Mouse (Mus musculus): ENCODE data around the gene Uhrf1bp1.
"Not testable (repeated sequence)": the region's sequence is repeated elsewhere in the genome, so short reads cannot be mapped to it uniquely, and the experiment has no call there.

Gene Uhrf1bp1
- long read RNA-seq, experiment 1, partial matches to known transcripts = 0 of 5 reads
- long read RNA-seq, experiment 1, other reads (novel, unspliced or antisense) = 5 of 5 reads
- long read RNA-seq, experiment 2, partial matches to known transcripts = 0 of 1 reads
- long read RNA-seq, experiment 2, other reads (novel, unspliced or antisense) = 1 of 1 reads

DNA sequence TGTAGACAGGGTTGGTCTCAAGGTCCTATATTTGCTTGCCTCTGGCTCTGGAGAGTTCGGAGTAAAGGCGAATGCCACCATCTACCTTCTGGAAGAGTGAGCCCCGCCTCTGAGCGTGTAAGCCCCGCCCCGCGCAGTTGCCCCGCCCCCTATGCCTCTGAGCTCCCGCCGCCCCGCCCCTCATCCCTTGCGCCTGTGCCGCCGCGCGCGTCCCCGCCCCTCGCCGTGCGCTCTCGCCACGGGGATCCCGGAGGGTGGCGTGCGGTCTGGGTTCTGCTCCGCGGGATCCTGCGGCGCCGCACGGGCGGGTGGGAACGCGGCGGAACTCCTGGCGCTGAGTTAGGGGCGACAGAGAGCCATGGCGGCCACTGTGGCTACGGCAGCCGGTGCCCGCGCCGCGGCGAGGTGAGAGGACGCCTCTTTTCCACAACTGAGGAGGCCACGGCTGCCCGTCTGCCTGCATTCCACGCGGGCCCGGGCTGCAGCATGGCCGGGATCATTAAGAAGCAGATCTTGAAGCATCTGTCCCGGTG is at the start of gene Uhrf1bp1:
Gene Uhrf1bp1, plus strand, starts transcription at position 177 of the 533 bp plus-strand sequence.
- intact Hi-C loops (cut with DNase I) = loop anchor here (5.0 kb wide), 1 partner anchor 41 kb away; no protein-coding TSS in a partner anchor

DNA sequence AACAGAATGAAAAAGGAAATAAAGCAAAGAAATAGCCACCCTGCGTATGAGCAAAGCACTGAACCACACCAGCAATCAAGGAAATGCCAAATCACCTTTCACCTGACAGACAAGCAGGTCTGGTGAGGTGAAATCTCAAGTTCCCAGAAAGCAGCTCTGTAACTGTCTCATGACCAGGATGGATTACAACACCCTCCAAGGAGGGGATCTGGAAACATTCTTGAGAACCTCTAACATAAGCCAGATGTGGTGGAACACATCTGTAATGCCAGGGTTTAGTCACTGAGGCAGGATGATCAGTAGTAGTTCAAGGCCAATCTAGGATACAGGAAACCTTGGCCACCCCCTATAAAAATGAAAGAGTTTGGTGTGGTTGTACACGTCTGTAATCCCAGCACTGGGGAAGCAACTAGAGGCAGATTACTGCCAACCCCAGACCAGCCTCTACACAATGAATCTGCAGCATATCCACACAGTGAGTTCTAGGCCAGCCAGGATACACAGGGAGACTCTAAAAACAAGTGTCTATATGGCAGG is 48.6 kb upstream of the Uhrf1bp1 start:
- intact Hi-C loops (cut with DNase I) = no loop called here

GRCm38 (mm10) chr17:27810569-27811331 is 45.5 kb upstream of the Uhrf1bp1 start:
- intact Hi-C loops (cut with DNase I) = no loop called here

GRCm38 (mm10) chr17:27811980-27812379 is 44.3 kb upstream of the Uhrf1bp1 start:
- intact Hi-C loops (cut with DNase I) = no loop called here

- intact Hi-C loops (cut with DNase I) = no loop called here
Observed at GRCm38 (mm10) chr17:27814606-27815005, 41.6 kb upstream of the Uhrf1bp1 start.

DNA sequence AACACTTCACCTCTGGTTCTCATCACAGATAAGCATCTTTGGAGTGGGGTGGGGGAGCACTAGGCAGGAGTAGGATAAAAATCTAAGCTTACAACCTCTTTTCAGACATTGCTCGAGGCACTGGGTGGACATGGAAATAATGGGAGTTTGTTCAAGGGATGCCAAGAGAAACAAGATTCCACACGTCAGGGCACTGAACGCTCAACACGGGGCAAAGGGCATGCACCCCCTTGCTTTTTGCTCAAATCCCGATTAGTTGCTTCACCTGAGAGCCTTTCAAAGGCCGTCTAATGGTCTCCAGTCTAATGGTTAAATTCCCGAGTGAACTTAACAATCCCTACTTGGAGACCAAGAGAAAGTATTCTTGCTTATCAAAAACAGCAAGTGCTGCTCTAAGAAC is 37.2 kb upstream of the Uhrf1bp1 start:
- intact Hi-C loops (cut with DNase I) = no loop called here

DNA sequence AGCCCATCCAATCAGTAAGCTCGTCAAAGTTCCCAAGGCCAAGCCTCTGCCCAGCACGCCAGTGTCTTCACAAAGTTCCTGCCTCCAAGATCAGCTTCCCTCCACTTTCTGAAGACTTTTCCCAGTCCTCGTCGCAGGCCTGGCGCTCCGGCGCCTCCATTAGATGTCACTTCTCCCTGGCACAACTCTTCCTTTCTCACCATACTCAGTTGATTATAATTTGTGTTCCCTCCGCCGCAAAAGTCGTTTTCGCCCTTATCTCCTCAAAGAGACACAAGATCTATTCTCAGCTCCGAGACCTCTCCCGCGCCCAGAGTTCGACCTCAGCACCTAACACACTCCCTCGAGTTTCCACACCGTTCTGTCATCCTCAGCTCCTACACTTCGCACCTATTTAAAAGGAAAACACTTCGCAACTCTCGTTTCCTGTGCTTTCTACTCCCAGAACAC is 36.7 kb upstream of the Uhrf1bp1 start:
- intact Hi-C loops (cut with DNase I) = no loop called here

GRCm38 (mm10) chr17:27819971-27820567 is 36.2 kb upstream of the Uhrf1bp1 start:
- intact Hi-C loops (cut with DNase I) = no loop called here

DNA sequence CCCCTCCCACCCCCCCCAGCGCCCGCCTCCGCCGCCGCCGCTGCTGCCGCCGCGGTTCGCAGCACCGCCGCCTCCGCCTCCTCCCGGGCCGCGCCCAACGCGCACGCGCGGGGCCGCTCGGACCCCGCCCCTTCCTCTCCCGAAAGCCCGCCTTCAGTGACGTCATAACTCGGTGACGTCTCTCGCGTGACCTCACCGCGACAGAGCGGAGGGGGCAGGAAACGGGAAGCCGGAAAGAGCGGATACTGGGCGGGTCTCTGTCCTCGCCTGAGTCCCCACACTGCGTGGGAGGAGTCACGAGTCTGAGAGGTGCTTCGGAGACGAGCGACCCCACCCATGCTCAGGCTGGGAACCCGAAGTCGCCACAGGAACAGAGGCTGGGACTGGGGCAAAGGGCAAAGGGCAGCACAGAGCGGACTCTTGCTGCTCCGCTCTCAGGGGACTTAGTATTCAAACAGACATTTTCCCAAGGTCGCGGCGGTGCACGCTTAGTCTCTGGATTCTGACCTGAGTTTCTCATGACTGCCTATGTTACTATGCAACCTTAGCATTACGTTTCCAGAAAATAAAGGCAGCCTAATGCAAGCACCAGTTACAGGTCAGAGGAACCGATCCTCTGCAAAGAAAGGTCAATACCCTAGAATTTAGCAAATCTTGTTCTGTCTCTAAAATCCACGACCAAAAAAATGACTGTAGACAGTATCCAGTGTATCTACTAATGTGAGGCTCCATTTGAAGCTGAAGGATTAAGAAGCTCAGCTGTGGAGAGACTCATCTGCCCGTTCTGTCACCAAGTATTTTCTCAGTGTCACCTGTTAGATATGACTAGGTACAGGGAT is 35.5 kb upstream of the Uhrf1bp1 start, which contains the start of gene D17Wsu92e:
Gene D17Wsu92e, minus strand, starts transcription at position 81 of the 839 bp plus-strand sequence.
- intact Hi-C loops (cut with DNase I) = no loop called here

DNA sequence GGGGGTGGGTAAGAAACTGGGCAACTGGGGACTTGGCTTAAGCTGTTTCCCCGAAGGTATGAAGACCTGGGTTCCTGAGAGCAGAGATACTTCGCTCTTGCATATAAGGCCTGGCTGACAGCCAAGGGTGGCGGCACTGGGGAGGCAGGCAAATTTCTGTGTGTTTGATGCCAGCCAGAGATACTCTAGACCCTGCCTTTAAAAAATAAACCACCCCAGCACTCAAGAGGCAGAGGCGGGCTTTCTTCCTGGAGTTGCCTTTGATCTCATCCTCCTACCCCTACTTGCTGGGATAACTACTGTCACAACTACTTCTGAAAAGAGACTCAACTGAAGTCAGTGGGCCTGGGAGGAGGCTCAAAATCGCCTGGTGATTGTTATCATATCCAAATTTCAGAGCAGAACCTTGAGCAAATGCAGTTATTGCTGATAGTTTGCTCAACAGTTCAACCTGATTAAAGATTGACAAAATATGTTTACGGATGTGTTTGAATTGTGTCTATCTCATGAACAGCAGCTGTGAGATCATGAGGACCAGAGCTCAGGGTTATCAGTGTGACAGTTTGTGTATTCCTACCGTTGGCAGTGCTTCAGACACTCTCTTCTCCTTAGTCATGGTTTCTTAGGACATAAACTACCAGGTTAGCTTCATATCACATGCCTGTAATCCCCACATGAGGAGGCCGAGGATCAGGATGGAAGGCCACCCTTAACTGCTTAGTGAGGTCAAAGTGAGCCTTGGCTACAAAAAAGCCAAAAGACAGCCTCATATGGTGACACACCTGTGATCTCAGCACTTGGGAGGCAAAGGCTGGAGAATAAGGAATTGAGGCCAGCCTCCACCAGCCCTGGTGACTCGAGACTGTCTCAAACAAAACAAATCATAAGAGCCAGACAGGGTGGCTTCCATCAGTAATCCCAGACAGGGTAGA is 34.6 kb upstream of the Uhrf1bp1 start:
- intact Hi-C loops (cut with DNase I) = no loop called here

DNA sequence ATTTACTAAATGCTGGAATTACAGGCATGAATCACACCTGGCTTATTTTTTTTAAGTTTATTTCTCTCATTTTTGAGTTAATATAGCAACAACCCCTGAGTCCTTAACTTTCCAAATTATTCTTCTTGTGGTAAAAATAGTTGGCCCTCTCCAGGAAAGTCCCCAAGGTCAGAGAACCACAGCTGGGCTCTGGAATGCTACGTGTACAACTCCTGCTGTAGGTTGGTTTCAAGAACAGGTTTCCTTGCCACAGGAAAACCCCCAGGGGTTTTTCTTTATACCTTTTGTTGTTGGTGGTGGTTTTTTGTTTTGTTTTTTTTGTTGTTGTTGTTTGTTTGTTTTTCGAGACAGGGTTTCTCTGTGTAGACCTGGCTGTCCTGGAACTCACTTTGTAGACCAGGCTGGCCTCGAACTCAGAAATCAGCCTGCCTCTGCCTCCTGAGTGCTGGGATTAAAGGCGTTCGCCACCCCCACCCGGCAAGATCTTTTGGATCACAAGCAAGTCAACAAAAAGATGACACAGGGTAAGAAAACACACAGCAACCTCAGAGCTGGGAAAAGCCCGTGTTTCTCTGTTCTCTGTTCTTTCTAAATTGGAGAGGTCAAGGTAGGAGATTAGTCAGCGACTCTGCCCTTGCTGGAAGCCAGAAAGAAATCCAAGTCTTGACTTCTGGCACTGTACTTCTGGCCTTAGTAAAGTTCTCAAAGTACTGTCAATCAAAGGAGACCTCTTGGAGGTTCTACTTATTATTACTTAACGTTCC is 32.9 kb upstream of the Uhrf1bp1 start:
- intact Hi-C loops (cut with DNase I) = no loop called here

DNA sequence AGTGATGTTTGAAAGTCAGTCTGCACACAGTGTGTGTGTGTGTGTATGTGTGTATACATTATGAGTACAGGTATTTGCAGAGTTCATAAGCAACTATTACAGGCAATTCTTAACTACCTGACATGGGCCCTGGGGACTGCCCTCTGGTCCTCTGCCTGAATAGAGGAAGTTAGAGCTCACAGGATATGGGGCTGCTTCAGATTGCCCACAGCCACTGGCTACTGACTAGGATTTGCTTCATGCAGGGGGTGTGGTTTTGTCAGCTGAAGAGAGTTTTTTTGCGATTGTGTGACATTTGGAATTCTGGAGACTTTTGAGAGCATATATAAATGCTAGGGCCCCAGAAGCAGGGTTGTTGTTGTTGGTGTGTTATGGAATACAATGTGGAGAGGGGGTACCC is 31.3 kb upstream of the Uhrf1bp1 start:
- intact Hi-C loops (cut with DNase I) = no loop called here

DNA sequence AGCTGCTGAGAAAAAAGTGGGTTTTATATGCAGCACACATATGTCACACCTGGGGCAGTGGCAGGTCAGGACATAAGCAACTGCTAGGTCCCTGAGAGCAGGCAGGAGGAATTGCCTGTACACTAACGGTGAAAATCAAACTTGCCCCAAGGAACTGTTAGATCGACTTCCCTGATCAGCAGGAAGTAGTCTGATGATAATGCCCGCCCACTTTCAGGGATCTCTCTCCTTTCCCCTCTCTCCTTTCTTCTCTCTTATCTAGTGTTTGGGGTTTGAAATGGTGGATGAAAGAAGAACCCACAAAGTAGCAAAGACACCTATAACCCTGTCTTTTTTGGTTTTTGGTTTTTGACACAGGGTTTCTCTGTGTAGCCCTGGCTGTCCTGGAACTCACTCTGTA is 30.7 kb upstream of the Uhrf1bp1 start:
- intact Hi-C loops (cut with DNase I) = no loop called here

DNA sequence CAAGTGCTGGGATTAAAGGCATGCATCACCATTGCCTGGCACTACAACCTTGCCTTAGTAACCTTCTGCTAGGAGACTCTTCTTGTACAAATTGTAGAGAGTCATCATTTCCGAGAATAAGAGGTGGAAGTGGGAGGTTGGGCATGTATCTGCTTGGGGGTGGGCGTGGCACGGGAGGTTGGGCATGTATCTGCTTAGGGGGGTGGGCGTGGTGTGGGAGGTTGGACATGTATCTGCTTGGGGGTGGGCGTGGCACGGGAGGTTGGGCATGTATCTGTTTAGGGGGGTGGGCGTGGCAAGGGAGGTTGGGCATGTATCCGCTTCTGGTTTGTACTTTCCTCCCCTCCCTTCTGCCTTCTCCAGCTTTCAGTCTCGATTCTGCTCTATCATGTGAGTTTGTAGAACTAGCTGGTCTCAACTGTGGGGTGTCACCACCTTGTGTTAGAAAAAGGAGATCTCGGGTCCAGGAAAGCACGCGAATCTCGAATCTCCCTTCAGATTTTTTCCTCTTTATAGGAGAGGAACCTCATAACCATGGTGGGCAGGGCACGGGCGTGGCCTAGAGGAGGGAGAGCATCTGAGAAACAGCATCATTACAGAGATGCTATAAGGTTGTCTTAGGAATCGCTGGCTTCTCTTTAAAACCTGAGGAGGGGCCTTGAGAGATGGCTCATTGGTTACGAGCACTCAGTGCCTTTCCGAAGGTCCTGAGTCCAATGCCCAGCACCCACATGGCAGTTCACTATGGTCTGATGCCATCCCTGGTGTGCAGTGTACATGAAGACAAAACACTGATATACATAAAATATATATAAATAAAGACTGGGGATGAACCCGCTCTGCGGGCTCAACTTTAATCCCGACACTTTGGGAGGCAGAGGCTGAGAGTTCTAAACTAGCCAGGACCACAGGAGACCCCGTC is 30.0 kb upstream of the Uhrf1bp1 start:
- intact Hi-C loops (cut with DNase I) = no loop called here

- intact Hi-C loops (cut with DNase I) = no loop called here
Observed at GRCm38 (mm10) chr17:27826908-27827383, 29.3 kb upstream of the Uhrf1bp1 start.

DNA sequence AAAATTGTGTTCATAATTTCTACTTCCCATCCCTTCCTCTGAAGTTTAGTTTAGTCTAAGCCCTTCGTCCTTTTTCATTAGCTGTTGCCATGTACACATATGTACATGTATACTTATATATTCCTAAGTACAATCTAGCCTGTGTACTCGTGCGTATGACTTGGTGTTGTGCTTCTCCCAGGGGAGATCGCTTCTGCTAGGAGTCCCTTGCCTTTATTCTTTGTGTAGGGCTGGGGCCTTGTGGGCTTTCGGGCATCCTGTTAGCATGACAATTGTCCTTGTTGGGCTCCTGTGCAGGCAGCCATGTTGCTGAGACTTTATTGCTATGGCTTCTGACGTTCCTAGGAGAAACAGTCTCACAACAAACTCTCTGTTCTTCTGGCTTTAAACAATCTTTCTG is 28.7 kb upstream of the Uhrf1bp1 start:
- intact Hi-C loops (cut with DNase I) = no loop called here

GRCm38 (mm10) chr17:27830411-27830810 is 25.8 kb upstream of the Uhrf1bp1 start:
- intact Hi-C loops (cut with DNase I) = no loop called here

DNA sequence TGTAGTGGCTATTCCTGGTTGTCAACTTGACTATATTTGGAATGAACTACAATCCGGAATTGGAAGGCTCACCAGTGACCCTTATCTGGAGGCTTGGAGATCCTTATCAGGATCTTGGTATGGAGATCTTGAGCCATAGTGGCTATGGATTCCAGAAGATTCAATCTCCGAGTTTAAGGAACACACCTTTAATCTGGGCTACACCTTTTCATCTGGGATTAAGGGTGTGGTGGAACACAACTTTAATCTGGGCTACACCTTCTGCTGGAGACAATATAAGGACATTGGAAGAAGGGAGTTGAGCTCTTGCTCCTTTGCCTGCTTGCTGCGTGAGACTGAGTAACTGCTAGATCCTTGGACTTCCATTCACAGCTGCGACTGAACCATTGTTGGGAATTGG is 18.4 kb upstream of the Uhrf1bp1 start, which contains the start of gene Snrpc:
Gene Snrpc, plus strand, starts transcription at position 301 of the 400 bp plus-strand sequence.
- intact Hi-C loops (cut with DNase I) = not testable (repeated sequence)

Measured in adrenal gland (tissue).